Mouse (Mus musculus) megakaryocyte, embryonic 14.5 days (primary cell): ENCODE measurements around the gene Capn10.

Experiments used
- FLI1 ChIP-seq: IDR thresholded peaks from 2 replicates; pipeline ENCODE4 v1.6.1; 2012; ENCODE audit warnings: low read length, inconsistent platforms, mixed read lengths
- GATA1 ChIP-seq: IDR thresholded peaks from 3 replicates; pipeline ENCODE4 v1.6.1; 2012; ENCODE audit warnings: mixed read lengths, low read length, inconsistent platforms, borderline replicate concordance

GRCm38 (mm10) chr1:92943219-92943989 lies 9.2 kb downstream of the Capn10 start:
- TF ChIP-seq FLI1 (no peak), GATA1 (no peak)
